Mouse (Mus musculus) layer of hippocampus, postnatal 25 days (tissue): ENCODE measurements around the gene Enox1. TPM values are rescaled to one million over a fixed set of nuclear protein-coding genes. Genes with fewer than 3 reads are reported as not detected.
A peak's percentile ranks its signal among the peaks of the same experiment; 100 is the strongest.

Experiments used
- DNase-seq, 2 experiments: peaks; one replicate each; pipeline ENCODE4 v3.0.0; 2022; ENCODE audit warnings: mixed read lengths in 2 of 2, low spot score in 1 of 2; ENCODE audit errors: extremely low spot score in 1 of 2
- total RNA-seq, 2 experiments: library from RNA; stranded (reverse); gene quantifications; 2 replicates each; pipeline ENCODE4 v1.2.3; 2021

Gene Enox1
- total RNA-seq, 2 experiments from 2014 or later, result 54.8 to 61.9 TPM

DNA sequence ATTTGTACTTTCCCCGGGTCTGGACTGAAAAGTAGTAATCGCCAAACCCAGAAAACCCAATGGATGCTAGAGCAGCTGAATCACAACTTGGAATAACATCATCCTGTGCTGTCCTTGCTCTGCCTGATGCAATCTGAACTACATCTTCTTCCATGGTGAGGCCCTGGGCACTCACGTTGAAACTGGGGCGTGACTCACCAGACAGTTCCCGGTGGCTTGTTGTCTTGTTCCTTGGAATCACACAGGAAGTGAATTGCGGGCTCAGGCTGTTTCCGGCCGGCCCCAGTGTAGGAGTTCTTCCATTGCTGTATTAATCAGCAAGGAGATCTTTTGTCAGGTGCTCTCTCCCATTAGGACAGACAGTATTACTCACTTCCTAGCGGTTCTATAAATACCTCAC lies 266.6 kb downstream of the Enox1 start:
- no peak for DNase-seq

GRCm38 (mm10) chr14:77439426-77439825 lies 282.9 kb downstream of the Enox1 start:
- DNase-seq, result no peak

DNA sequence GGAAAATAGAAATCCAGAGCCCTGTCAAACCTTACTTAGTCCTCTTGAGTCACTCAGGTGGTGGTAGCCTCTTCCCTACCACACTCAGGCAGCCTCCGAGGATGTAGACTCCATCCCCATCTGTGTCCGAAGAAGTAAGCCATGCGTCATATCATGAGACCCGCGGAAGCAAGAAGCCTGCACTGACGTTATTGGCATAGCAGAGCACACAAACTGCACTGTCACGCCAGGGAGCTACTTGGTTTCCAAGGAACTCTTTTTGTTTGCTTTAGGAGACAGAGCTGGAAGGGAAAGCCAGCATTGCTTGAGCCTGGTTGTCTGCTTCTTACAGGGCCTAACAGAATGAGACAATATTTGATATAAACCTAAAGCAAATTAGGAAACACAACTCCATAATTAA lies 284.2 kb downstream of the Enox1 start:
- DNase-seq, result peak in 1 of 2 experiments; percentile 34

- no peak for DNase-seq
Observed at GRCm38 (mm10) chr14:77441541-77441940, 285.0 kb downstream of the Enox1 start.

DNA sequence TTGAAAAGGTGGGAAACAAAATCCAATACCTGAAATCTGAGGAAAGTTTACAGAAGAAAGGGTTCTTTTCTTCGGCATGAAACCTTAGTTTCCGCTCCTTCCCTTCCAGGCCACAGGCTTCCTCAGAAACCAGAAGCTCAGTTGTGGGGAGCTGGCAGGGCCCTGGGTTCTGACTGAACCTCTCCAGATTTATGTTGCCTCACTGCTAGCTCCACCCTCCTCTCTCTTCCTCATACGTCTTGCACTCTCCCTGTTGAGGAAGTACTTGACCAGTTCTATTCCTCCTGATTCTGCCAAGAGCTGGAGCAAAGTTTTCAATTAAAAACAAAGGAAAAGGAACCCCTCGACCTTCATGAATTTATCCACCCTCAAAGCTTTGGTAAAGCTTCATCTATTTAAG lies 291.4 kb downstream of the Enox1 start:
- no peak for DNase-seq

GRCm38 (mm10) chr14:77451916-77452315 lies 295.4 kb downstream of the Enox1 start:
- DNase-seq, result no peak

DNA sequence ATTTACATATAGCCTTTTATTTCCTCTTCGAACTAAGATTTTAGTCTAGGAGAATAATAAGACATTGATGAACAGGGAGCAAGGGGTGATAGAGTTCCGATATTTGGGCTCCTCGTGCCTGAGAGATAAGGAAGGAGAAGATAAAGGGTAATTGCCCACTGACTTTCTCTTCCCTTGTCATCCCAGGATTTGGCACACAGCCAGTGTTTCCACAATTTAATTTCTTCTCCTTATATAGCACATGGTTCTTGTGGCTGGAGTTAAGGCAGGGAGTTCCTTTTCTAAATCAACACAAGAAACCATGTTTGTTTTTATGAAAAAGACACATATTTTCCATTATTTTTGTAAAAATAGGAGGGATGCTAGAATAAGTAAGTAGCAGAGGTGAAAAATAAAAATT lies 299.5 kb downstream of the Enox1 start:
- no peak for DNase-seq

GRCm38 (mm10) chr14:77456876-77457275 lies 300.3 kb downstream of the Enox1 start:
- DNase-seq, result no peak

DNA sequence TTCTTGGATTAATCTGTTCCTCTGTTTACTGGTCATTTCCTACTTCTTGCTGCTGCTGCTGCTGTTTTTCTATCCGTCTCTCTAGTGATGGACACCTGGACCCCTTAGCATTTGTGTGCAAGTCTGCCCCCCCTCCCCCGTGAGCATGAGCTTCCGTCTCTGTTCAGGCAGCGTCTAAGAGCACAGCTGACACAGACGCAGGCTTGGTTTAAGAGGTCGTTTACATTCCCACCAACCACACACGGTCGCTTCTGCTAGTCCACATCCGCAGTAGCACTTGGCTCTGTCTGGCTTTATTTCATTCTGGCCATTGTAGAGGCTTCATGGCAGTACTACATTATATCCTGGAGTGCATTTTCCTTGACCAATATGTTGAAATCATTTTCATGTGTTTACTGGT lies 301.7 kb downstream of the Enox1 start:
- no peak for DNase-seq

- no peak for DNase-seq
Observed at GRCm38 (mm10) chr14:77463919-77464318, 307.4 kb downstream of the Enox1 start.

GRCm38 (mm10) chr14:77464782-77465181 lies 308.2 kb downstream of the Enox1 start:
- DNase-seq, result no peak

- DNase-seq, result no peak
Observed at GRCm38 (mm10) chr14:77470577-77470976, 314.0 kb downstream of the Enox1 start.

DNA sequence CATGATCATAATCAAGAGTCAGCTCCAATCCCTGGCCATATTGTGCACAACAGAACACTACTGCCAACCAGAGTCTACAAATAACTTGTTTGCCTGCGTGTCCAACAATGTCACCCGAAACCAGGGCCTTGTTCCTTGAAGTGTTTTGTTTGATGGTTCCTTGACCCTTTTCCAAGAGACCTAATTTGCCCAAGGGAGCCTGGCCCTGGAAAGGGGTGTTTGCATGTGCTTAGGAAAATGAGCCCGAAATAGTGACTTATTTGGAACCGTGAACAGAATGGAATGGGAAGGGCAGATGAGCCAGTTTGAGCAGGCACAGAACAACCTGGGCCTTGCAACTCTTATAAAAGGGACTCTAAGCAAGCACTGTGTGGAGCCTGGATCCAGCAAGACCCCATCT lies 316.9 kb downstream of the Enox1 start:
- DNase-seq, result no peak

GRCm38 (mm10) chr14:77474026-77474425 lies 317.5 kb downstream of the Enox1 start:
- no peak for DNase-seq

DNA sequence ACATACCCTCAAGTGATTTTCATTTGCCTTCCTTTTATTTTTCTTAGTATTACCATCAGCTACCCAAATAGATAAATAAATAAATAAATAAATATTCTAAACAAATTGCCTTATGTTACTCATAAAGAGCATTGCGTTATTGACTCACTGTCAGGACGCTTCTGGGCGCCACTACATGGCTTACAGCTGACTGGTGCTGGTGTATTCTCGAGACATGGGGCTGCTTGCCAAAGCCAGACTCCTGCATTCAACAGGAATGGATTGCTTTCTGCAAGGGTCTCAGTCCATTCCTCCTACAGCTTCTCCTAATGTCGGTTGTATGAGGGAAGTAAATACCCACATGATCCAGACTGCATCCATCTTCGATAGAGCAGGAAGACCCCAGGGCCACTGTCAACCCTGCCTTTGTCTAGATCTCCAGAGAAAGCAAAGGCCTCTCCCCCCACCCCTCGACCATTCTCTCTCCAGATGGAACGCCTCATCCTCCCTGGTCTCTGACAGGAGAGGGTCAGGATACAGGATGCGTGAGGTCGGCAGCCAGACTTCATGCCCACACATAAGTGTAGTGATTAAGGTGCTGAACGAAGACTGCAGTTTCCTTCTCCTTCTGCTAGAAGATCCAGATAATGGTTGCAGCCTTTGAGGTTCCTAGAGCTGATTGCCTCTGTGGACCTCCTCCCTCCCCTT lies 318.7 kb downstream of the Enox1 start:
- DNase-seq, result no peak

GRCm38 (mm10) chr14:77477704-77478103 lies 321.1 kb downstream of the Enox1 start:
- no peak for DNase-seq

GRCm38 (mm10) chr14:77478210-77478609 lies 321.6 kb downstream of the Enox1 start:
- no peak for DNase-seq

- DNase-seq, result no peak
Observed at GRCm38 (mm10) chr14:77478692-77479091, 322.1 kb downstream of the Enox1 start.

- DNase-seq, result no peak
Observed at GRCm38 (mm10) chr14:77483076-77483475, 326.5 kb downstream of the Enox1 start.

DNA sequence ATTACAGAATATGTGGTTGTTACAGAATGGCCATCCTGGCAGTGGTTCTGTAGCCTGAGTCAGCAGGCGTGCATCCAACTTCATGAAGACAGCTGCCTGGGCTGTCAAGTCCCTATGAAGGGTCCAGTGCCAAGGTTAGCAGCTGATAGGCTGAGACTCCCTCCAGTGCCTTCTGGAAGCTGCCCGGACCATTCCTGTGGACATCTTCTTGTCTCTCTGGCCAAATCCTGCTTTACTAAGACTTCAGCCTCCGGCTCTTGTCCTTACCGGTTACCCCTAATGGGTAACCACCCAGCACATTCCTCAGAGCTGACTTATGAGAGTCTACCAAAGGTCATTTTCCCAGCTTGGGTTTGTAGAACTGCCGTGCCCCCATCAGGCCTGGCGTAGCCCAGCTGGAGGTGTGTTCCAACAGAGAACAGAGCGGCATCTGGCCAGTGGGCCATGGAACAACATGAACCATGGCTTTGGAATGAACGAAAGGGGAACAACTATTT lies 328.4 kb downstream of the Enox1 start:
- no peak for DNase-seq

- no peak for DNase-seq
Observed at GRCm38 (mm10) chr14:77490699-77491098, 334.1 kb downstream of the Enox1 start.

GRCm38 (mm10) chr14:77491731-77492130 lies 335.2 kb downstream of the Enox1 start:
- no peak for DNase-seq
